Mouse (Mus musculus) thymus, postnatal 10 days (tissue): ENCODE measurements around the gene Mslnl.

Source experiments
- DNase-seq, 2 experiments: peaks; one replicate each; pipeline ENCODE4 v3.0.0; 2021; ENCODE audit warnings: low spot score in 2 of 2

Mslnl gene

DNA sequence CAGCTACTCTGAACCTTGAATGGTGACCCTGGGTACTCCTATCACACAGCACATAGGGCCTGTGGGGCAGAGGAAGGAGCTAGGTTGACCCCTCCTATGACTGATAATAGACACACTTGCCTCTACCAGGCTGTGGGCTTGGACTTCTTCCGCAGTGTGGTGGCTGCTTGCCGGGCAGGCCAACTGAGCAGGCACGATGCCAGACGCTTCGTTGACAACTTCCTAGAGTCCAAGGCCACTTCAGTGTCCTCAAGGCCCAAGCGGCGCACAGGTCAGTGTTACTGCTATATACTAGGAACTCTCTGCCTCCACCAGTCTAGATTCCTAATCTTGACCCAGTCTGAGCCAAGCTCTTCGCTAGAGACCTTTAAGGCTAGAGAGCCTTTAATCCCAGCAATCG lies 8.0 kb downstream of the Mslnl start:
- no peak for DNase-seq

DNA sequence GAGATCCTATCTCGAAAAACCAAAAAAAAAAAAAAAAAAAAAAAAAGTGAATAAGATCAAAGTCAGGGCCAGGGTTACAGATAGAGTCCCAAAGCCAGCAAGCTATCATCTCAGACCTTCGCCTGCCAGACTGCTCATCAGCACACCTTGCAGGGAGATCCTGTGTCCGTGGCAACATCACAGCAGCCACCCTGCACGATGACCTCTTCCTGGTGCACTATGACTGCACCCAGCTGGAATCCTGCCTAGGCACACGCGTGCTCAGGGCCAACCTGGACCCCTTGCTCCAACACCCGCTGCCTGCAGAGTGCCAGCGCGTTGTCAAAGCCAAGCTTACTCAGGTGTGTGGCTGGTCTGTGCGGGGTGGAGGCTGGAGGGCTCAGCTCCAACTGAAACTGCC lies 8.5 kb downstream of the Mslnl start:
- DNase-seq, result no peak

DNA sequence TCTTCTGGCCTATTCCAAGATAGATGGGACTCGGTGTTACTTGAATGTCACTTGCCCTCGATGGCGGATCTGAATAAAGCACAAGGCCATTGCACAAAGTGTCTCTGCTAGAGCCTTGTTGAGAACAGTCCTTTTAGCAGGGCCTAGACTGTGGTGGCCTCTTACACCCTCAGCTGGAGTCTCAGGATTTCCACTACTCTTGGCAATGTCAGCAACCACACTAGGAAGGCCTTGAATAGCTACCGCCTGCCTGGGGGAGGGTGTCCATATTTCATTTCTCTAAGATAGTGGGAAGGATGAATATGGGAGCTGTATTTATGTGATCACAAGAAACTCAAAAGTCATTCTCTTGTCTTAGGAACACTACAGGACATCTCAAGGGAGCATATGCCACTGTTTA lies 12.4 kb downstream of the Mslnl start:
- DNase-seq, result no peak

DNA sequence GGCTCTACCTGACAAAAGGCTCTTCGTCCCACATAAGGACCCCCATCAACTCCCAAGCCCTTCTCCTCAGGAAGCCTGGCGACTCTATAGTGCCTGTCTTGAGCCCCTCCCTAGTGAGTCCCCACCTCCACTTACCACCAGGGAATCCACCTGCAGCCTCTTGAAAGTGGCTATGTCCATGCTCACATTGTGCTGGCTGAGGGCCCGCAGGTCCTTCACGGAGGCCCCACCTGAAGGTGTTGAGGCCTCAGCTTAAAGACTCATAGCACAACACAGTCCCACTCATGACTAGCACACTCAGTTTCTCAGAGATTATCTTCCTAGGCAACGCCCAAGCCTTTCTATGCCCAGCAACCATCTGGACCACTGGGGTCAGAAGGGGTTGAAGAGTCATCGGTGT lies 13.5 kb downstream of the Mslnl start:
- no peak for DNase-seq

DNA sequence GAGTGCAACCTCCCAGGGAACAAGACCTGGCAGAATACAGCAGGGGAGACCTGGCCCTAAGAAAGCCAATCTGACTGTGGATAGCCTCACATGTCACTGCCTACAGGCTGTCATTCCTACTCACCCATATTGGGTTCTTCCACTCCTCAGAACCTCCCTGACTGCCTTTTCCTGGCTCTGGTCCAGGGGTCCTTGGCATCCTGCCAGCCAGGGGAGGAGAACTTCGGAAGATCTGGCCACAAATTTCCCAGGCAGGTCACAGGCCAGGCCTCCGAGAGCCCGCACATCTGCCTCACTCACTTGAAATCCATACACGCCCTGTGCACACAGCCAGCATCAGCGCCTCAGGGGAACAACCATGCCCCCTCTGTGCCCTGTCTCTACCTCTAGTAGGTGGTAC lies 15.6 kb downstream of the Mslnl start:
- DNase-seq, result no peak

DNA sequence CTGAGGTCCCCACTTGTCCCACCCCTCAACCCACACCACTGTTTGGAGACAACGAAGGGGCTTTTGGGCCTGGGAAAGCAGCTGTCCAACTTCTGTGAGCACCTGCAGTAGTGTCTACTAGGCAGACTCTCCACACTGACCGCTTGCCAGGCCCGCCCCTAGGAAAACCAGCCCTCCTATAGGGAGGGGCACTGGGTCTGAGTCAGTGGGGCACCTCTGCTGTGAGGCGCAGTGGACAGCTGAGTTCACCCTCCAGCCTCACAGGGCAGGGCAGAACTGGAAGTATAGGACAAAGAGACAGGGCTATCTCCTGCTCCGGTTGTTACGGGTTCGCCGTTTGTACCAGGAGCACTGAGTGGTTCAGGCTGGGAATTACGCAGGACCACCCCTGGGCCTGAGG lies 18.4 kb downstream of the Mslnl start, which contains the start of gene Msln:
Gene Msln, minus strand, starts transcription at position 138 of the 400 bp plus-strand sequence.
- DNase-seq, result no peak

DNA sequence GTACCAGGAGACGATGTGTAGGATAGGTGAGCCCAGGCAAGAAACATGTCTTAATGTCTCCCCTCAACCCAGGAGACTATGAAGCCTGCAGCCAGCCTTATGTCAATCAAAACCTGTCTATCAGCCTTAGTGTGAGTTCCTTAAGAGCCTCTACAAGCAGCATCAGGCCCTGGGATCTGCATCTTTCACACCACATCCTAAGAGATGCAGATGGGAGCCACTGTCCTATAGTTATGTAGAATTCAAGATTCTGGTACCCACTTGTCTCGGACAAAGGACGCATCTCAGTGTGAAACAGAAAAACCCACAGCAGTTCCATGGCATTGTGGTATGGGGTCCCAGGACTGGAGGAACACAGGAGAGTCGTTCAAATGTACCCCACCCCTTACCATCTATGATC lies 19.2 kb downstream of the Mslnl start:
- no peak for DNase-seq

DNA sequence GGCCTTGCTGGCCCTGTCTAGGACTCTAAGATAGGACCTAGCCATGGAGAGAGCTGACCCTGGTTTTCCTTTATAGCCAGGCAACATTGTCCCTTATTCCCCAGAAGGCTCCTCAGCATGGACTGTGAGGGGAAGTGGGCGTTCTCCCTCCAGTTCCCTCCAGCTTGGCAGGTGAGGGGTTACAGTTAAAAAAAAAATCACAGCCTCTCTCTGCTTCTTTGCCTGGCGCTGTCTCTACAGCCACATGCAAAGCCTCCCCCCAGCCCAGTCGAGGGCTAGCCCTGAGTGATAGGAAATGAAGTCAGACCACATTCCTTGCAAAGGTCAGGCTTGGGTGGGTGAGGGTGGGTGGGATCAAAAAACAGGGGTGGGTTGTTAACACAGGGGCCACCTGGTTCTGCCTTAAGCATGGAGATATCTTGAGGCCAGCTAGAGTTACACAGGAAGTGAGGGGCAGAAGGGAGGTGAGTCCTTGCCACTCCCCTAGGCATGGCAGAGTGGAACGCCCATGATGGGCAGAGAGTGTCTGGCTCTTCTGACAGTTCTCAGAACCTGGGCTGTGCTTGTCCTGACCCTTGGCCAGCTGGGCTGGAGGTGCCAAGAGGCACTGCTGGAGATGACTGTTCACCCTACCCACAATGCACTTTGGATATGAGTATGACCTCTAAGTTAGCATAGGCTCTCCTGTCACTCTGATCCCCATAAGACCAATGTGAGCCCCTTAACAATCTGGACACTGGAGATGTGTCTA lies 20.0 kb downstream of the Mslnl start:
- DNase-seq, result no peak

DNA sequence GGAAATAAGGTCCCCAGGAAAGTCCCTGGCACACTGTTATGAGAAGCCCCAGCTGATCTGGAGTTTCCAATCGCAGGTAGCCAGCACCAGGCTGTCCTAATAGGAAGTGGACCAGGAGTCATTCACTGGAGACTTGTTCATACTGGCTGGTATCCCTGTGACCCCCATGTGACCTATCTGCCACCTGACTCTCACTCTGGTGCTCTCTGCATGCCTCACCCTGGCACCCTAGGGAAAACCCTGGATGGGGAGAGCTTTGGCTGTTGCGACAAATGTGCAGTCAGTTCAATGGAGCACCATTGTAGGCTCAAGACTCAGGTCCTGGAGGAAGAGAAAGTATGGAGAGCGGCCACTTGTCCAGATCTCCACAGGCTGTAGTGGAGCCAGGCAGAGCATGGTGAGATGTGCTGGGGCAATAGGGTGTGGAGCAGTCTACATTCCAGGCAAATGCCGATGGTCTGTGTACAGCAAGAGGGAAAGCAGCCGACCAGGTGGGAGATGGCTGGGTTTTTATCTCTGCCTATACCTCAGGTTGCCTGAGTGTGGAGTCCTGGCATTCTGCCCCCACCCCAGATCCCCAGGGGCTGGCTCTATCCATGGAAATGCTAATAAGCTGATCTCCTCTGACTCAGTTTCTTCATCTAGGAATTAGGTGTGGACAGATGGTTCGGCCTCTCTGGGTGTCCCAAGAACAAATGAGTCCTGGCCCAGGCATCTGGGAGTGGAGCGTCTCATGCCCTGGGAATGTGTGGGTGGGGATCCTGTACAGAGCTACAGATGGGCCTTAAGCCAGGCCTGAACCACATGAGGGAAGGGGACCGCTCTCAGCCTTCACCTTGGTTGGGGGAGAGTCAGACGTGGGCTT lies 20.8 kb downstream of the Mslnl start:
- no peak for DNase-seq

DNA sequence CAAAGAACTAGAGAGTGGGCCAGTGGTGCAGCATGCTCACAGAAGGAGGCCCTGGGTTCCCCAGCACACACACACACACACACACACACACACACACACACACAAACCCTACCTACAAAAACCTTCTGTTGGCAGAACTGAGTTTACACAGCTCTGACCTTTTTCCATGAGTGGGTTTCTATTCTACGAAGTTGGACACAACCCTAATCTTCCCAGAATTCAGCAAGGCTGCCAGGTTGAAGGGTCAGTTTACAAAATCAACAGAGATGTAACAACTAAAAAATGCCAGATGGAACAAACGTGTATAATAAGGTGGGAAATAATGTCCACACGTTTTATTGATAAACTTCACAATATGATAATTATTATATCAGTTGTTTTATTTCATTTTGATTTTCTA lies 21.8 kb downstream of the Mslnl start:
- no peak for DNase-seq

DNA sequence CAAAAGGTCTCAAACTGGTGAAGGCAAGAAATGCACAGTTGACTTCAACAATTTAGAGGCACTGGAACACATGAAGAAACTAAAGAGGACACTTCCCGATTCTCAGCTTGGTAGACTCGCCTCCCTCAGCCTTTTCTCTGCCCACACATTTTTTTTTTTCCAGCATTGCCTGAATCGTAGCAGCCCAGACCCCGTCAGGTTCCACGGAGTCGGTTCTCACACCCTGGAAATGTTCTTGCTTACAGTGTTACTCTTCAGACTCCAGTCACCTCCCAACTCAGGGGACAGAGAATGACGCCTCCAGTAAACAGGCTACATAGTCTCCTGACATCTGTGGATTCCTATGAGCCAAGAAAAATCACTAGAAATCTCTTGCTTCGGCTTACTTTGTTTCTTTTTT lies 24.3 kb downstream of the Mslnl start:
- DNase-seq, result no peak

DNA sequence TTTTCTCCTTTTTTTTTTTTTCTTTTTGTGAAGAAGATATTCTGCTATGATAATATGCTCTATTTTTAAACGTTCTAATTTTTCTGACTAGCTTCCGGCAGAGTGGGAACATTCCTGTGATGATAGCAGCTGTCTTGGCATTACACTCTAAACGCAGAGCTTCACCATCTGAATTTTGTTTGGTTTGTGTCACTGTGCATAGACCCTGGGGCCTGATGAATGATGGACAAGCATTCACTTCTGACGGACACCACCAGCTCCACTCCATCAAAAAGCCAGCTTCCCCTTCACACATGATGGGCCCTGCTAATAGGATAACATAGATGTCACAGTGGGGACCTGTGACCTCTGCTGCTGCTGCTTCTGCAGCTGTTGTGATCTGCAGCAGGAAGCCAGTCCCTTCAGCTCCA lies 25.7 kb downstream of the Mslnl start:
- DNase-seq, result no peak

DNA sequence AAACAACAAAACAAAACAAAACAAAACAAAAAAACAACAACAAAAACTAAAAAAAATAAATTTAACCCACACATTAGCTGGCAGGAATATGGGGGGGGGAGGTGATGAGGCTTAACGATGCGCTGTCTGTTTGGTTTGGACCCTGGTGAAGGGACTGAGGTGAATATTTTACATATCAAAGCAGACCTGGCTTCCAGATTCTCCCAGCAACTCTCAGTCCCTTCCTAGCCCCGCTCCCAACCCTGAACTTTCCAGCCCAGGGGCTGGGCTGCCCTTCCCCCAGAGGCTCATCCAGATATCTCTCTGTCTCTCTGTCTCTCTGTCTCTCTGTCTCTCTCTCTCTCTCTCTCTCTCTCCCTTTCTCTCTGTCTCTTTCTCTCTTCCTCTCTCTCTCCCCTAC lies 26.7 kb downstream of the Mslnl start:
- no peak for DNase-seq

DNA sequence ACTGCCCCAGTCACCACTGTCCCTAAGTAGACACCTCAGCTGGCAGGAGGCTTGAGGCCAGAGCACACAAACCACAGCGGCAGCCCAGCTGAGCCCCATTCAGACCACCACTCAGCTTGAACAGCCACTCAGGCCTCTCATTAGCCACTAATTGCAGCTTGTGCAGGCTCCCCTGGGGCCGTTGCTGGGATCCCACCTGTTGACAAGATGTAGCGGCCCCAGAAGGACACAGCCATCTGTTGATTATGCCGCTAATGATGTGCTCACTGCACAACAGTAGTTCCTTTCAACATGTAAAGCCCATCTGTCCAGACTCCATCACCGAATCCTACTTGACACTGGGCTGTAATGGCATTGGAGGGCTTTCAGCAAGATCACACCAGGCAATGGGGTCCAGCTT lies 30.0 kb downstream of the Mslnl start:
- no peak for DNase-seq

DNA sequence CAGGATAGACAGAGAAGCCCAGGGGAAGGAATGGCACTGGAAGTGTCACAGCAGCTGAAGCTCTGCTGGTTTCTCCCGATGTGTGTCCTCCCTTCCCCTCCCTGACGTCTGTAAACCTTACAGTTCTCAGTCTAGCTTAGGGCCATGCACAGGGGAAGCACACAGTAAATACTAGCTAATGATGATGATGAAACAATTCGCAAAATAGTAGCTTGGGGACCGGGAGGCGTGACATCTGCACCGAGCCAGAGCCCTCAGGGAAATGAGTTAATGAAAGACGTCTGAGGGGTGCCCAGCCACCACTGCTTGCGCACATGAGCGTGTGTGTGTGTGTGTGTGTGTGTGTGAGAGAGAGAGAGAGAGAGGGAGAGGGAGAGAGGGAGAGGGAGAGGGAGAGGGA lies 33.5 kb downstream of the Mslnl start:
- DNase-seq, result no peak

DNA sequence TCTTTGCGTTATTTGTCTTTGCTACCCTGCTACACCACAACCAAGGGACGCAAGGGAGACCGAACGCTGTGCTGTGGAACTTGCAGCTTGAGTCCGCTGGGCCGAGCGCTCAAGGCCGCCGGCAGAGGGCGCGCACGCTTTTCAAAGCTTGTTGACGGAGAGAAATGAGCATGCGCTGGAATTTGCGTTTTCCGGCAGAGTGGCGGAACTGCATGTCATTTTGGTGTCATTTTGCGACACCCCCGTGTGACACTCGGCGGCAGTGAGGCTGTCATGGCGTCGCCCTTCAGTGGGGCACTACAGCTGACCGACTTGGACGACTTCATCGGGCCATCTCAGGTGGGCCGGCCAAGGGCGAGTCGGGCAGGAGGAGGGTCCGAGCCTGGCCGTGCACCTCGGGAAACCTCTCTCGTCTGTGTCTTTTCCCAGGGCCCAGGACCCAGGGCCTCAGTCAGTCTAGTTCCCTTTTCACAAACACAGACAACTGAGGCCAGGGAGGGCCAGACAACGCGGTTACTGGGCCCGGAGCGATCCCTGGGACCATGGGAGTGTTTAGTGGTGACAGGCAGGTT lies 37.8 kb downstream of the Mslnl start, which contains the start of gene Narfl:
Gene Narfl, plus strand, starts transcription at position 228 of the 572 bp plus-strand sequence.
- DNase-seq, result peak; percentile 92 to 99

DNA sequence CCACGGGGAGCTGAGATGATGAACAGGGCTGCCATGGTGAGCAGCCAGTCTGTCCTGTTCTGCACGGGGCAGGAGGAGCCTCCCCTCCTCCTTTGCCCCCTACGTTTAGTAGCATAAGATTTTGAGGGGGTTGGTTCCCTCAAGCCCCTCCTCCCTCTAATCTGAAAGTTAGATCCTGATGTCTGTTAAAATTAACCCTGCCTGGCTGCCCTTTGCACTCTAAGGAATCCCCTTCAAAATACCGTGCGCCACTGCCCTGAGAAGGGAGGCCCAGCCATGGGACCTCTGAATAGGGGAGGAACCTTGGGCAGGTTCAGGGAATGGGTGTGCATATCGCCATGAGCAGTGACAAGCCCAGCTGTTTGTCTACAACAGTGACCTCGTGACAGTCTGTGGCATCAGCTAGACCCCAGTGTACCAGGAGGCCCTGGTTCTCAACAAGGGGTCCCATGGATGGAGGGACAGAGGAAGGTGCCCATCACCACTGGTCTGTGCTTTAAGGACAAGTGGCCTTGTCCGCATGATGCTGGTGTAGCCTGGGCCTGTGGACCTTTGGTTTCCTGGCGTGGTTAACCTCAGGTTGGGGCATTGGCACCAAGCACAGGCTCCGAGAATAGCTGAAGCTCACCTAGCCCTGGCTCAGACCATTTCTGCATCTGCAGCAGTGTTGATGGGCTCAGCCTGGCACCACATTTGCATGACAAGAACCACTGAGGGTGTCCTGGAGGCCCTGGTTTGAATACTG lies 39.6 kb downstream of the Mslnl start:
- DNase-seq, result no peak

DNA sequence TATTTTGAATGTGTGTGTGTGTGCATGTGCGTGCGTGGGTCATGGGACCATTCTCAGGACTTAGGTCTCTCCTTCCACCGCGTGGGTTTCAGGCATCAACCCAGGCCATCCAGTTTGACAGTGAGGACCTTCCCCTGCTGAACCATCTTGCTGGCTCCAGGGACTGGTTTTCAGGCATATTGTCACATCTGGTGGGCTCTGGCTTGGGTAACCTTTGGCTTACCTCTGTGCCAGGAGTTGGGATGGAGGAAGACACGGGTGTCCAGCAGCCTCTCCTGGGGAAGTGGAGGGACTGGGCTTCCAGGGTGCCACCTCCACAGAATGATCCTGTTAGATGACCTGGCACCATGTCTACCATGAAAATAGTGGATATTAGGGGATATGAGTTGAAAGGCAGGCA lies 42.1 kb downstream of the Mslnl start:
- DNase-seq, result no peak

DNA sequence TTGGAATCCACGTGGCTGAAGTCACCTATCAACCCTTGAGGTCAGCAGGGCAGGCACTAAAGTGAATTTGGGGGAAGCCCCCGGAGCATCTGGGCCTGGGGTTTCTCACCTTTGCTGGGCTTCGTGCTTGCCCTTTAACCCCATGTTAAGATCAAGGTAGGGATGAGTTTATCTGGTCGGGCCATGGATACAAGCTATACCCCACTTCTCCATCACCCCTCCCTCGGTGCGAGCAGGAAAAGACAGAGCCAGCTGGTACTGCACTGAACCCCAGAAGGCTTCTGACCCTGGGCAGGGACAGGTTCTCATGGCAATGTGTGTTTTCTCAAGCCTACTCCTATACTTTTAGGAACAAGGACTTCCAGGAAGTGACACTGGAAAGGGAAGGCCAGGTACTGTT lies 45.5 kb downstream of the Mslnl start:
- no peak for DNase-seq

DNA sequence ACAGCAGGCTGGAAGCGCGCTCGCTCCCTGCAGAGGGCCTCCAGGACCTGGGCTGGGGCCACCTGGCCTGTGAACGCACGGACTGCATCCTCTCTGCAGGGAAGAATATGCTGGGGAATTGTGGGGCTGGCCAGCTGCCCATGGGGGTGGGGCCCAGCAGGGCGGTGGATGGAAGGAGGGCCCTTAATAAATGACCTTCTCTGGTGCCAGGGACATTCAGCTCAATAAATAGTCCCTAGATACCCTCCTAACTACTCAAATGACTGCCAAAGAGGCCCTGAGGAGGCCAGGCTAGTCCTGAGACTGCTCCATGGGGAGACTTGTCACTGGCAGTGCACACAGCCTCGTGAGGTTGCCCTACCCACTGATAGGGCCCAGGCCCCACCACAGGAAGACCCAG lies 47.2 kb downstream of the Mslnl start:
- no peak for DNase-seq

DNA sequence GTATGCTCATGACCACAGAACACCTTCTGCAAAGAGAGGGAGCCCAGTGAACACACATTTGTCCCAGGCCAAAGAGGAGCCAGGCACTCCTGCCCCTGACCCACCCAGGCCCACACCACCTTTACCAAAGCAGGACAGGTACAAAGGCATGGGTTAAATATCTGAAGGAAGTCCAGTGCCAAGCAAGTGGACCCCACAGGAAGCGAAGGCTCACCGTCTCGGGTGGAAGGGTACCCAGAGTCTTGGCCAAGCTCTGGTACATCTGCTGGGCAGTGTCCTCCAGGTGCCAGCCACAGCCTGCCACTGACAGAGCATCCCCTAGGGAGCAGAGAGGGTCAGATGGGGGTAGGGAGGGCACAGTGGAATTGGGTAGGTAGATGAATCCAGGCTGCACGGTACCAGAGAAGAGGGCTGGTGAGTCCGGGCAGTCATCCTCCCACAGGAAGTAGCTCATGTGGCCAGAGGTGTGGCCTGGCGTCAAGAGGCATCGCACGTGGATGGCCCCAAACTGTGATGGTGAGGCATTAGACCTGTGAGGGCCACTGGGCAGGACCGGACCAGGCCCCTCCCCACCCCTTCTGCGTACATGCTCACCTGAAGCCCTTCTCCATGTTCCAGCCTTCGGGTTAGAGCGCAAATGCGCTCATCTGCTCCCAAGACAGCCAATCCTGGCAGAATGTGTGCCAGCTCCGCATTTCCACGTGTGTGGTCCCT lies 48.2 kb downstream of the Mslnl start:
- no peak for DNase-seq
